In genomic region chr10:77461161-77461560, GRCm38 (mm10) we compare ENCODE assay signal across 22 mouse cellular contexts.
"Had no signal": no experiment of that assay in that cellular context is flagged by ENCODE, and none has a peak within 500 bp of the region (broad histone marks: within the 10 kb centered on the region; RNA-seq: fewer than 3 reads in every experiment).

No protein-coding gene starts in this region.

- ATAC-seq: hindbrain, embryonic 16.5 days; hindbrain, postnatal 0 days; inflammation-experienced regulatory T-cells, adult 6 months; intestine, embryonic 15.5 days; intestine, embryonic 16.5 days; intestine, postnatal 0 days had no signal

- DNase-seq: heart, postnatal 10 days; heart, postnatal 14 days; heart, postnatal 36 days; heart, postnatal 4 days; kidney, adult 11 months; kidney, adult 18-20 months; kidney, adult 2 months; kidney, adult 8-10 months; kidney, adult 9 months; kidney, postnatal 10 days; kidney, postnatal 14 days; kidney, postnatal 25 days; kidney, postnatal 36 days; kidney, postnatal 4 days; layer of hippocampus, adult 9-11 months; layer of hippocampus, postnatal 36 days had no signal
